Mouse (Mus musculus): ENCODE data around the gene Epn1. TPM values are rescaled to one million over a fixed set of nuclear protein-coding genes. Genes with fewer than 3 reads are reported as not detected.

The Epn1 gene
- total RNA-seq, 1 experiment from 2014 or later, result 38.2 TPM

DNA sequence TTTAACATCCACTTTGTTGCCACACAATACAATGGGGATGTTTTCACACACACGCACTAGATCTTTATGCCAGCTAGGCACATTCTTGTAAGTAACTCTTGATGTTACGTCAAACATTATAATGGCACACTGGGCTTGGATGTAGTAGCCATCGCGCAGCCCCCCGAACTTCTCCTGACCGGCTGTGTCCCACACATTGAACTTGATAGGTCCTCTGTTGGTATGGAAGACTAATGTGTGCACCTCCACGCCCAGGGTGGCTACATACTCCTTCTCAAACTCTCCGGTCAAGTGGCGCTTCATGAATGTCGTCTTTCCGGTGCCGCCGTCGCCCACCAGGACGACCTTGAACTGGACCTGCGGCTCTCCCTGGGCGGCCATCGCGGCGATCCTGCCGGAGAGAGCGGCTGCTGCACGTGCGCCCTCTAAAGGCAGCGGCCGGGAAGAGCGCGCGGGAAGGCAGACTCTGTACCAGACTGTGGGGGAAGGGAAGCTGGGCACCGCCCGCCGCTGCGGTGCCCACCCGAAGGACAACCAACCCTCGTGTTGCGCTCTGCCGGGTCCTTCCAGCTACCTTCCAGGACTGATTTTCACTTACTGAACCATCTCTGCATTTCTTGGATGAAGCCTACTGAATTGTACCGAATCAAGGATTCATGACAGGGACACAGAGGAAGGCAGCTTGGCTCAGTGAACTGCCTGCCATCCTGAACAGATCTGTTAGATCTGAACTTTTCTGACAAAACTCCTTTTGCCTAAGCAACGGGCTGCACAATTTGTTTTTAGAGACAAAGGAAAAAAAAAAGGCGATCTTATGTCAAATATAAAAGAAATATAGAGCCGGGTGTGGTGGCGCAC is 45.7 kb downstream of the Epn1 start, which contains the start of gene Rasl2-9:
Gene Rasl2-9 (minus strand): TSS at position 402 of the 858 bp plus-strand sequence.
- peak; percentile 83 to 98 for ATAC-seq (replicated peaks in 1 of 2; ENCODE audit: insufficient read depth in 1 of 2, low FRiP score in 2 of 2, low TSS enrichment in 1 of 2, low read depth in 1 of 2, poor library complexity in 2 of 2, severe bottlenecking in 2 of 2)

Other genes with a start within 250 kb of the Epn1 start
- gene Shisa7, start 235.5 kb upstream of the Epn1 start, total RNA-seq (2017), result 0.06 and 0.45 TPM in 2 replicates
- gene Isoc2b, start 210.0 kb upstream of the Epn1 start, total RNA-seq (2017), result 59.8 and 69.7 TPM in 2 replicates
- 7.1 and 9.0 TPM in 2 replicates for gene Isoc2a, start 203.1 kb upstream of the Epn1 start, total RNA-seq (2017)
- not detected in 2 replicates for gene Gm36210, start 173.7 kb upstream of the Epn1 start, total RNA-seq (2017)
- gene Zfp628, start 165.0 kb upstream of the Epn1 start, total RNA-seq (2017), result 2.2 and 3.2 TPM in 2 replicates
- not detected in 2 replicates for gene Nat14, start 158.2 kb upstream of the Epn1 start, total RNA-seq (2017)
- gene Ssc5d, start 154.4 kb upstream of the Epn1 start, total RNA-seq (2017), result not detected in 2 replicates
- gene Sbk2, start 115.8 kb upstream of the Epn1 start, total RNA-seq (2017), result not detected in 2 replicates
- gene Sbk3, start 109.1 kb upstream of the Epn1 start, total RNA-seq (2017), result not detected in 2 replicates
- 5.7 and 6.6 TPM in 2 replicates for gene Zfp579, start 84.1 kb upstream of the Epn1 start, total RNA-seq (2017)
- 3.0 and 12.6 TPM in 2 replicates for gene Zfp524, start 65.8 kb upstream of the Epn1 start, total RNA-seq (2017)
- gene Fiz1, start 65.5 kb upstream of the Epn1 start, total RNA-seq (2017), result 25.6 and 32.0 TPM in 2 replicates
- 0.31 TPM in 1 of 2 replicates, not detected in the other for gene Gm44973, start 64.7 kb upstream of the Epn1 start, total RNA-seq (2017)
- gene Zfp865, start 59.9 kb upstream of the Epn1 start, total RNA-seq (2017), result 13.9 and 14.0 TPM in 2 replicates
- gene Ccdc106, start 59.7 kb upstream of the Epn1 start, total RNA-seq (2017), result not detected in 2 replicates
- gene 4632433K11Rik, start 46.1 kb upstream of the Epn1 start, total RNA-seq (2017), result 1.3 TPM in 1 of 2 replicates, not detected in the other
- gene Zfp784, start 41.8 kb upstream of the Epn1 start, total RNA-seq (2017), result 3.9 and 5.9 TPM in 2 replicates
- 2.1 and 2.4 TPM in 2 replicates for gene Zfp580, start 28.7 kb upstream of the Epn1 start, total RNA-seq (2017)
- gene U2af2, start 18.1 kb upstream of the Epn1 start, total RNA-seq (2017), result 229 and 261 TPM in 2 replicates
- not detected in 2 replicates for gene Rfpl4, start 36.7 kb downstream of the Epn1 start, total RNA-seq (2017)
- gene Rasl2-9, start 45.7 kb downstream of the Epn1 start, total RNA-seq (2017), result not detected in 2 replicates
- not detected in 2 replicates for gene Vmn1r55, start 69.4 kb downstream of the Epn1 start, total RNA-seq (2017)
- not detected in 2 replicates for gene Vmn1r56, start 116.5 kb downstream of the Epn1 start, total RNA-seq (2017)
- gene Vmn1r57, start 138.3 kb downstream of the Epn1 start, total RNA-seq (2017), result not detected in 2 replicates